Mouse (Mus musculus): Measurements from ENCODE around the gene Arhgap32.

GRCm38 (mm10) chr9:32157201-32157600 is 41.3 kb downstream of the Arhgap32 start:
- no peak for TF ChIP-seq CTCF (IDR thresholded peaks at IDR 0.05; ENCODE audit: extremely low read depth, insufficient read depth, insufficient read length, insufficient replicate concordance)
- no peak for TF ChIP-seq POLR2A (IDR thresholded peaks at IDR 0.05; ENCODE audit: low read depth, low read length)
